Mouse (Mus musculus): Measurements from ENCODE around the gene Tbc1d22a. TPM values are rescaled to one million over a fixed set of nuclear protein-coding genes. Genes with fewer than 3 reads are reported as not detected.
A peak's percentile ranks its signal among the peaks of the same experiment; 100 is the strongest.

Gene Tbc1d22a
- polyA plus RNA-seq, 1 experiment: 12.8 TPM

DNA sequence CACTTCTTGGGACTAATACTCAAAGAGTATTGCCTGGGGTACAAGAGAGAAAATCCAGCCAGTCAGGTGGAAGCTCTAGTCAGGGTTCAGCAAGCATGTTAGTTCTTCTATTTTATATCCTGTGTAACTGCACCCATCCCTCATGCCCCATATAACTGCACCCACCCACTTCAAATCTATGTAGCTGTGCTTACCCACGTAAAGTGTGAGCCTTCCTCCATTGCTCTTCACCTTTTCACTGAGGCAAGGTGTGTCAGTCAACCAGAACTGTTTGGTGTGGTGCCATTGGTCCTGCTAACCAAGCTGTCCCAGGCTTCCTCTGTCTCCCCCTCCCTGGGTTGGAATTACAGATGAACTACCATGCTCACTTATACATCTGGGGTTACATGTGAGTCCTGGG lies 16.9 kb downstream of the Tbc1d22a start:
- no peak for TF ChIP-seq POLR2A (IDR thresholded peaks at IDR 0.05; ENCODE audit: low read depth, low read length)
- no peak for TF ChIP-seq CTCF (IDR thresholded peaks at IDR 0.05; ENCODE audit: borderline replicate concordance, insufficient read depth, low read length)
- H3K4me1 ChIP-seq (ENCODE audit: control insufficient read depth, insufficient read depth, low read length): no peaks in the 10 kb centered on the region
- no peak overlapping the region for H3K4me3 ChIP-seq (ENCODE audit: insufficient read depth, low read length)
- H3K27ac ChIP-seq (ENCODE audit: insufficient read depth, low read length): no peak overlapping the region

DNA sequence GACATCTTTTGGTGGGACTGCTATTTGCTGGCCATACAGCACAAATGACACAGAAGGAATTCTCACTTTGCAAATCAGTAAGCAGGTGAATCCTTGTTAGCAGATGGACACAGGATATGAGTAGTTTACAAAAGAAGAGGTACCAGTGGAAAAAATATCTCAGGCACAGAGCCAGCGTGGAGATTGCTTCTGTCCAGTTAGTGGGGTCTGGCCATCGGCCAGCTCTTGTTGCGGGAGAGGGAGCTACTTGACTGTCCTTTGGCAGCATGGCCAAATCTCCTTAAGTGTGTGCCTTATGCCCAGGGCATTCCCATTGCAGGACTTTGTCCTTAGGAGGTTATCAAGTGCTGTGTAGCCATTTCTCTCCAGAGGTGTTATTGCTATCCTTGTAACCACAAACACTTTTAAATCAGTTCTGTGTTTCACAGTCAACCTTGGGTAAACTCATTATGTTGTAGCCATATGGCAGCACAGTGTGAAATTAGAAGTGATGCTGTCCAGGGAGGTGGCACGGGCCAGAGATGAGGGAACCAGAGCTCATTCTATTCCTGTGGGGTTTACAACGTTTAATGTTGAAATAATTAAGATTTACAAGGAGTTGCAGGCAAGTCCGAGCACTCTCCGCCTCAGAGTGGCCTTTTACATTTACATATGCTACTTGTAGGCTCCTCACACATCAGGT lies 17.7 kb downstream of the Tbc1d22a start:
- H3K4me3 ChIP-seq (ENCODE audit: insufficient read depth, low read length): no peak overlapping the region
- H3K4me1 ChIP-seq (ENCODE audit: control insufficient read depth, insufficient read depth, low read length): no peaks in the 10 kb centered on the region
- H3K27ac ChIP-seq (ENCODE audit: insufficient read depth, low read length): no peak overlapping the region
- no peak for TF ChIP-seq POLR2A (IDR thresholded peaks at IDR 0.05; ENCODE audit: low read depth, low read length)
- no peak for TF ChIP-seq CTCF (IDR thresholded peaks at IDR 0.05; ENCODE audit: borderline replicate concordance, insufficient read depth, low read length)

DNA sequence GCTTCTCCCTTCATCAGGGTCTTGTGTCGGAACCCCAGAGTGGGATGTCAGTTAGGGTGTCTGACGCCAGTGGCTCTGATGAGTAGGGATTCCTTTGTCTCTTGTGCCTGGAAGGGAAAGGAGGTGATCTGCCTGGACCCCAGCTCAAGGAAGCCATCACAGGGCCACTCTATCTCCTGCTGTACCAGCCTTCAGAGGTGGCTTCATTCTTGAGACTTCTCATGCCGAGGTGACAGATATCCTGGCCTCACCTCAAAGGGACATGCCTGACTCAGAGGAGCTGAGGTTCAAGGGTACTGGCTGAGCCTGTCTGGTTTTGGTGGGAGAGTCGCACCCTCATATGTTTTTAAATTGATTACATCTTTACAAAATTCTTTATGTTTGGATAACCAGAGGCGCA lies 19.7 kb downstream of the Tbc1d22a start:
- Histone ChIP-seq H3K4me1 (ENCODE audit: control insufficient read depth, insufficient read depth, low read length) (no peaks in the 10 kb centered on the region), H3K4me3 (ENCODE audit: insufficient read depth, low read length) (no peak overlapping the region), H3K27ac (ENCODE audit: insufficient read depth, low read length) (no peak overlapping the region)
- TF ChIP-seq POLR2A (IDR thresholded peaks at IDR 0.05; ENCODE audit: low read depth, low read length) (no peak), CTCF (IDR thresholded peaks at IDR 0.05; ENCODE audit: borderline replicate concordance, insufficient read depth, low read length) (no peak)

DNA sequence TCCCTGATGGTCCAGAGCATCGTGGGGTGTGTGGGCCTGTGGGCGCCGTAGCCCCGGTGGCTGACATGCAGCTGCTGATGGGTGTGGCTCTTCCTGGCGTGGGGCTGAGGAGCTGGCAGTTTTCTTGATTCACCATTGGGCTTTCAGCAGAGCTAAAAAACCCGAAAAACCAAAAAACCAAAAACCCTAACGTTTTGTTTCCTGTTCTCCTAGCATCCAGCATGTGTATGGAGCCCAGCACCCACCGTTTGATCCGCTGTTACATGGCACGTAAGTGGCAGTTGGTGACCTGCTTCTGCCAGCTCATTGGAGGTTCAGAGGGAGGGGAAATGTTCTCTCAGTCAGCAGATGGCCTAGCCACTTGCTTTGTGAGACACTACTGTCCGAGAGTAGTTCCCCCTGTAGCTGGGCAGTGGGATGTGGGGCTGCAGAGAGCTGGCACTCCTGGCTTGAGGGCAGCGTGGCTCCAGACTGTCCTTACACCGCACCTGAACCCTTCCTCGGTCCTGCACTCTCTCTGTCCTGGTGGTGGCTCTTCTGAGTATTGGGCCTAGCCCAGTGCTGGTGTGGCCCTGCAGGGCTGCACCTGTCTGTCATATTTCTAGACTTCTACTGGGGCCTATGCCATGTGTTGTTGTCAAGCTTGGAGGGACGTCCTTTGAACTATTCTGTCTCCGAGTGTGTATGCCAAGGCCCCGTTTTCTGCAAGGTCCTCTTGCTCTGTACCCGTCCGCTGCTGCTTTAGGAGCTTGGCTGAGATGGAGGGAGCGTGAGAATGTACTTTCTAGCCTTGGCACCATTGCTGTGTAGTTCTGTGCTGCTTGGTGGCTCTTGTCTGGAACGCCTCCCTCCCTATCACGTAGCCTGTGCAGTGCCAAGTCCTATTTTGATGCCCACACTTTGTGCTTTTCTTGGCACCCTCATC lies 20.5 kb downstream of the Tbc1d22a start:
- H3K4me3 ChIP-seq (ENCODE audit: insufficient read depth, low read length): no peak overlapping the region
- H3K4me1 ChIP-seq (ENCODE audit: control insufficient read depth, insufficient read depth, low read length): no peaks in the 10 kb centered on the region
- no peak for TF ChIP-seq POLR2A (IDR thresholded peaks at IDR 0.05; ENCODE audit: low read depth, low read length)
- no peak for TF ChIP-seq CTCF (IDR thresholded peaks at IDR 0.05; ENCODE audit: borderline replicate concordance, insufficient read depth, low read length)
- H3K27ac ChIP-seq (ENCODE audit: insufficient read depth, low read length): no peak overlapping the region

DNA sequence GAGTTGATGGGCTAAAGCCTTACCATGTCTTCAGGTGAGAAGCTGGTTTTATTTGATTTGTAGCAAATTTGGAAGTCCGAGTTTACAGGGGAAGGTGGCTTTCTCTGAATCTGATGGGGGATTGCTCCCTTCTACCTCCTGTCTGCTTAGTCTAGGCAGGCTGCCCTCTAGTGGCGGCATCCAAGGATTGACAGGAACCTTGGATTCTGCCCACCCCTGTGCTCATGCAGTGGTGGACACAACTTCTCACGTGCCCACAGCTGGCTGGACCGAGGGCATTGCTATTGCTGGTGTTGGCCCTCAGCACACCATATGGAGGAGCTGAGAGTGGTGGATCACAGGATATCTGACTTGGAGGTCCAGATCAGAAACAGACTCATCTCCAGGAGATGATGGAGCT lies 22.0 kb downstream of the Tbc1d22a start:
- Histone ChIP-seq H3K4me1 (ENCODE audit: control insufficient read depth, insufficient read depth, low read length) (no peaks in the 10 kb centered on the region), H3K4me3 (ENCODE audit: insufficient read depth, low read length) (no peak overlapping the region), H3K27ac (ENCODE audit: insufficient read depth, low read length) (no peak overlapping the region)
- TF ChIP-seq POLR2A (IDR thresholded peaks at IDR 0.05; ENCODE audit: low read depth, low read length) (no peak), CTCF (IDR thresholded peaks at IDR 0.05; ENCODE audit: borderline replicate concordance, insufficient read depth, low read length) (peak; percentile 77)

DNA sequence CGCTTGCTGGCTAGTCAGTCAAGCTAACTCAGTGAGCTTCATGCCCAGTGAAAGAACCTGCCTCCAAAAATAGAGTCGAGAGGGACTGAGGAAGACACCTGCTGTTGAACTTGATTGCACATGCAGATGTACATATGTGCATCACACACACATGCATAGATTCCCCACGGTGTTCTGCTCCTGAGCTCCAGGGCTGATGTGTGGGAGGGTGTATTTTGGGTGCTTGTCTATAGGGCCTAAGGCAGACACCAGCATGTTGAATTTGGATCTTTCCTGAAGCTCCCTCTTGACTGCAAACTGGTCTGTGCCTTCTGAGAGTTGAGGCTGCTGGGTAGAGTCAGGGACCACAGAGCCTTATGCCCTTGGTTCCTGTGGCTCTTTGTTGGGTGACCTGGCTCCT lies 23.8 kb downstream of the Tbc1d22a start:
- TF ChIP-seq CTCF (IDR thresholded peaks at IDR 0.05; ENCODE audit: borderline replicate concordance, insufficient read depth, low read length) (no peak), POLR2A (IDR thresholded peaks at IDR 0.05; ENCODE audit: low read depth, low read length) (no peak)
- Histone ChIP-seq H3K4me1 (ENCODE audit: control insufficient read depth, insufficient read depth, low read length) (no peaks in the 10 kb centered on the region), H3K27ac (ENCODE audit: insufficient read depth, low read length) (no peak overlapping the region), H3K4me3 (ENCODE audit: insufficient read depth, low read length) (no peak overlapping the region)

DNA sequence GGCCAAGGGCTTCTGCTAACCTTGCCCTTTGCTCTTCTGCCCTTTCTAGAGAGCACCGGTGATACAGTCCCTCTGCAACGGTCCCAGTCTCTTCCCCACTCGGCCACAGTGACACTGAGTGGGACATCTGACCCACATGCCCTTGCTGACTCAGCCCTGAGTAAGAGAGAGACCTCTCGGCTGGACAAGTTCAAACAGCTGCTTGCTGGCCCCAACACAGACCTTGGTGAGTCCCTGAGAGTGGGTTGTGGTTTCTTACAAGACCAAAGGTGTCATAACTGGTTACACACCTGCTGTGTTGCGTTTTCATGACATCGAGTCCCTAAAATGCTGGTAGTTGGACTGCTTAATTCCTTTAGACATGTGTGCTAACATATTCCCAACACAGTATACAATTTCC lies 24.8 kb downstream of the Tbc1d22a start:
- TF ChIP-seq POLR2A (IDR thresholded peaks at IDR 0.05; ENCODE audit: low read depth, low read length) (no peak), CTCF (IDR thresholded peaks at IDR 0.05; ENCODE audit: borderline replicate concordance, insufficient read depth, low read length) (no peak)
- H3K4me1 ChIP-seq (ENCODE audit: control insufficient read depth, insufficient read depth, low read length): no peaks in the 10 kb centered on the region
- no peak overlapping the region for H3K4me3 ChIP-seq (ENCODE audit: insufficient read depth, low read length)
- no peak overlapping the region for H3K27ac ChIP-seq (ENCODE audit: insufficient read depth, low read length)

DNA sequence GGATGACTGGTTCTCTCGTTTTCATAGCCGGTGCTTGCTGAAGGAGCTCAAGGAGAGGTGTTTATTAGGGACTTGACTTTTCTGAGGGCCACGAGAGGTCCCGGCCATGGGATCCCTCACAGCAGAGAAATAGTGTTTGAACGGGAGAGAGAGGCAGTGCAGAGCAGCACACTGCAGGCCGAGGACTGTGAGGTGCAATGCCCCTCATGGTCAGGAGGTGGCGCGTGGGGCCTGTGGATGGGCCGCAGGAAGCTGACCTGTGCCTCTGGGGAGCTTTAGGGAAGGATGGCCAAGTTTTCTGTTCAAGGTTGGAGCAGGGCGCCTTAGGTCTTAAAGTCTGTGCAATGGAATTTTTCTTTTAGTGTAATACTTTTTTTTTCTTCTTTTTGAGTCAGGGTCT lies 25.5 kb downstream of the Tbc1d22a start:
- TF ChIP-seq POLR2A (IDR thresholded peaks at IDR 0.05; ENCODE audit: low read depth, low read length): no peak
- TF ChIP-seq CTCF (IDR thresholded peaks at IDR 0.05; ENCODE audit: borderline replicate concordance, insufficient read depth, low read length): peak; percentile 88
- H3K4me3 ChIP-seq (ENCODE audit: insufficient read depth, low read length): no peak overlapping the region
- H3K4me1 ChIP-seq (ENCODE audit: control insufficient read depth, insufficient read depth, low read length): no peaks in the 10 kb centered on the region
- H3K27ac ChIP-seq (ENCODE audit: insufficient read depth, low read length): no peak overlapping the region

DNA sequence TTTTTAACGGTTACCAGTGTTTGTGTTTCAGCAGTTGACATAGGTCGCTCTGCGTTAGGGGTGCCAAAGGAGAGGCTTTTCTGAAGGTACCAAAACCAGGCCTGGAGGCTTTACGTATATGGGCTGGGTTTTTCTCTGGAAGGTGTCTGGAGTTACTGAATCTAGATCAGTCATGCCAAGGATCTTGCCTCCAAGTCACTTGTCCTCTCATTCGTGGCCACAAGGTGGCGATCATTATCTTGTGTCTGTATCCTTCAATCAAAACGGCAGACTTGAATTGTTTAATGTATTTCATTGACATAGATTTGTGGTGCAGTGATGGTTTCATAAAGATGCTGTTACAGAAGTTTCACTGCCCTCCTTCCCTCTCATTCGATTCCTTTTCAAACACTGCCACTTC lies 29.4 kb downstream of the Tbc1d22a start:
- Histone ChIP-seq H3K4me1 (ENCODE audit: control insufficient read depth, insufficient read depth, low read length) (no peaks in the 10 kb centered on the region), H3K27ac (ENCODE audit: insufficient read depth, low read length) (no peak overlapping the region), H3K4me3 (ENCODE audit: insufficient read depth, low read length) (no peak overlapping the region)
- peak; percentile 50; the same call in 1 of the 2 replicates for TF ChIP-seq CTCF (IDR thresholded peaks at IDR 0.05; ENCODE audit: borderline replicate concordance, insufficient read depth, low read length)
- TF ChIP-seq POLR2A (IDR thresholded peaks at IDR 0.05; ENCODE audit: low read depth, low read length): no peak

DNA sequence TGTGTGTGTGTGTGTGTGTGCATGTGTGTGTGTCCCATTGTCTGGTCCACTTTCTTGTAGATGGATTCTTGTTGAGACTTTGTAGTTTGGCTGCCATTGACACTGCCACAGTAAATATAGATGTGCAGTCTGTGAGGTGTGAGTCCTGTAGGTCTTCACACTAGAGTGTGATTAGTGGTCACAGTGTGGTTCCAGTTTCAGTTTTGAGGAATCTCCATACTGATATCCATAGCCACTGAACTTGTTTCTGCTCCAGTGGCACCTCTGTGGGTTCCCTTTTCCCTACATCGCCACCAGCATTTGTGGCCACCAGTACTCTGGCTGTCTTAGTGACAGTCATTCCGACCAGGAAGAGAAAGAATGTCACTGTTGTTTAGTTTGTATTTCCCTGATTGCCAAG lies 30.1 kb downstream of the Tbc1d22a start:
- Histone ChIP-seq H3K27ac (ENCODE audit: insufficient read depth, low read length) (no peak overlapping the region), H3K4me1 (ENCODE audit: control insufficient read depth, insufficient read depth, low read length) (no peaks in the 10 kb centered on the region), H3K4me3 (ENCODE audit: insufficient read depth, low read length) (no peak overlapping the region)
- no peak for TF ChIP-seq POLR2A (IDR thresholded peaks at IDR 0.05; ENCODE audit: low read depth, low read length)
- peak; percentile 12; the same call in 1 of the 2 replicates for TF ChIP-seq CTCF (IDR thresholded peaks at IDR 0.05; ENCODE audit: borderline replicate concordance, insufficient read depth, low read length)
